Mouse (Mus musculus) liver, embryonic 11.5 days (tissue): ENCODE results near the gene Dchs1. TPM values are rescaled to one million over a fixed set of nuclear protein-coding genes. Genes with fewer than 3 reads are reported as not detected.

Source experiments
- ATAC-seq: fragments of 200-750 bp; cut with Nextera tagmentation; replicated peaks from 2 replicates; pipeline ENCODE4 v1.8.0; 2017; ENCODE audit warnings: moderate number of reproducible peaks, mild to moderate bottlenecking, moderate TSS enrichment, moderate library complexity; ENCODE audit not compliant: low FRiP score
- DNase-seq: peaks from one replicate; pipeline ENCODE4 v3.0.0-alpha.2; 2017; ENCODE audit warnings: low spot score
- H3K27ac ChIP-seq: fragments of 300-500 bp; sonication (generic); 2 replicates; pipeline ENCODE4 v1.5.1; 2014; ENCODE audit warnings: mild to moderate bottlenecking, low read depth, low read length, control low read depth
- H3K27me3 ChIP-seq: fragments of 300-500 bp; sonication (generic); replicated peaks from 2 replicates; pipeline ENCODE4 v1.6.1; 2014; ENCODE audit warnings: low read length, mixed read lengths; ENCODE audit not compliant: control insufficient read depth, insufficient read depth
- H3K36me3 ChIP-seq: fragments of 300-500 bp; sonication (generic); 2 replicates; pipeline ENCODE4 v1.6.1; 2014; ENCODE audit warnings: mild to moderate bottlenecking, low read length, moderate library complexity, mixed read lengths; ENCODE audit not compliant: control insufficient read depth, insufficient read depth
- H3K4me1 ChIP-seq: fragments of 300-500 bp; sonication (generic); replicated peaks from 2 replicates; pipeline ENCODE4 v1.6.1; 2014; ENCODE audit warnings: low read length, mixed read lengths; ENCODE audit not compliant: control insufficient read depth, insufficient read depth
- H3K4me2 ChIP-seq: fragments of 300-500 bp; sonication (generic); 2 replicates; pipeline ENCODE4 v1.6.1; 2014; ENCODE audit warnings: mild to moderate bottlenecking, control low read depth, moderate library complexity
- H3K4me3 ChIP-seq: fragments of 300-500 bp; sonication (generic); 2 replicates; pipeline ENCODE4 v1.5.1; 2014; ENCODE audit warnings: low read depth, low read length, control low read depth
- H3K9ac ChIP-seq: fragments of 300-500 bp; sonication (generic); 2 replicates; pipeline ENCODE4 v1.6.1; 2014; ENCODE audit warnings: low read depth, low read length, control low read depth
- H3K9me3 ChIP-seq: fragments of 300-500 bp; sonication (generic); 2 replicates; pipeline ENCODE4 v1.6.1; 2016; ENCODE audit warnings: low read length, inconsistent platforms, mixed read lengths; ENCODE audit not compliant: control insufficient read depth
- WGBS: fragments of 180-500 bp; shearing (Covaris S2); extraction: QIAGEN DNeasy Blood & Tissue Kit; methylation state at CpG from one replicate; pipeline ENCODE4 v1.1.7; 2014; 5-methylcytosine and 5-hydroxymethylcytosine counted together
- polyA plus RNA-seq: library from polyadenylated mRNA; unstranded; fragments of >200 nt; fragmentation: Nextera tagmentation; extraction: Ambion mirVana; gene quantifications from 2 replicates; pipeline ENCODE4 v1.2.1, GENCODE M21; 2014

The Dchs1 gene
- 5.0 and 5.8 TPM in 2 replicates for polyA plus RNA-seq

DNA sequence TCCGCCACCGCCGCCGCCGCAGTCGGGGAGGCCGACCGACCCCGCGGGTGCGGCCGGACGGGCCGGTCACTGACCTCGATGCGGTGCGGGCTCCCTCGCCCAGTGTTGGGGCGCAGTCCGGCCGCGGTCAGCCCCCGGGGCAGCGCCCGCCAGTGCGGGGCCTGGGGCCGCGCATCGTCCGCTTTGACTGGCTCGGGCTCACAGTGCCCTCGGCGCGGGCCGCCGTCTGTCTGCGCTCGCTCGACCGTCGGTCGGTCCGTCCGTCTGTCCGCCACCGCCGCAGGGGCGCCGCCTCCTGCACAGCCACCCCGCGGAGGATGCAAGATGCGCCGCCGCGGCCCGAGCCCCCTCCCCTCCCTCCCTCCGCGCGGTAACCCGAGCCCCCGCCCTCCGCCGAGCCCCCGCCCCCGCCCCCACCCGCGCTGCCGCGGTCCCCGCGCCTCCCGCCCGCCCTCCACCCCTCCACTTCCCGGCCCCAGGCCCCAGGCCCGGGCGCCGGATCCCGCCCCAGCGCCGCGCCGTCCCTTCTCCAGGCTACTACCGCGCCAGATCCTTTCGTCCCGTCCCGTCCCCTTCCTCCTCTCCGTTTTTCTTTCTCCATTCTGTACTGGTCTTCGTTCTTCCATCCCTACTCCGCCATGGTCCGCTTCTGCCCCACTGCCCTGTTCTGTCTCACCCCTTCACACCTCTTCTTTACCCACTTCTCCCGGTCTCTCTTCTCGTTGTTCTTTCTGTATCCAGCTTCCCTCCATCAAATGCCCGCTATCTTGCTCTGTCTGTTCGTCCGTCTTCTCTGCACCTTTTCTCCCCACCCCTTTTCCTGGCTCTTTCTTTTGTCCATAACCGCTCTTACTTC lies at the start of gene Dchs1:
Dchs1 (minus strand) TSS at position 370 of the 856 bp plus-strand sequence.
- 2% methylated on average over 83 of the region's 97 CpGs for WGBS
- Histone ChIP-seq H3K4me3 (peak within 1 kb of the TSS; percentile 61), H3K4me1 (no peaks in the 10 kb centered on the region), H3K27me3 (peaks cover 44% of the 10 kb centered on the region), H3K27ac (no peak within 1 kb of the TSS), H3K36me3 (no peaks in the 10 kb centered on the region), H3K9ac (peak within 1 kb of the TSS; percentile 68), H3K9me3 (no peaks in the 10 kb centered on the region), H3K4me2 (peak within 1 kb of the TSS; percentile 62)
- ATAC-seq: peak; percentile 40
- no peak for DNase-seq

DNA sequence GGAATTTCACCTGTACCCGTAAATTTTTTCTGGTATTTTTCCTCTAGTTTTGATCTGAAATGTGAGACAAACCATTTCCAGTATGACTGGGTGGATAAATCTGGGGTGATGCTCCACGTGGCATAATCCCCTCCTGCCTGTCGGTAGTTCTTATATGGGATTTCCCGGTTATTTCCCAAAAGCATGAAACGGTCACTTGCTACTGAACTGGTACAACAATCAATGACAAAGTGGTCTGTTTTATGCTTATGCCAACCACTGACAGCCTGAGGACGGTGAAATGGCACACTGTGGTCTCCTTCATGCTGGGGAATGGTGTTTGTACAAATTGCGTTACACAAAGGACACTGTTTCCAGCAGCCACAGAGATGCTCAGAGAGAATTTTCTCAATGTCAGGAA lies 36.8 kb upstream of the Dchs1 start:
- H3K9me3 ChIP-seq: no peaks in the 10 kb centered on the region
- no peak overlapping the region for H3K27ac ChIP-seq
- DNase-seq (no peak), ATAC-seq (no peak)
- H3K27me3 ChIP-seq: no peaks in the 10 kb centered on the region
- no peaks in the 10 kb centered on the region for H3K4me1 ChIP-seq
- H3K9ac ChIP-seq: no peak overlapping the region
- WGBS: 76% methylated on average over 7 of the region's 7 CpGs
- H3K4me3 ChIP-seq: no peak overlapping the region
- H3K36me3 ChIP-seq: no peaks in the 10 kb centered on the region
- H3K4me2 ChIP-seq: no peak overlapping the region

DNA sequence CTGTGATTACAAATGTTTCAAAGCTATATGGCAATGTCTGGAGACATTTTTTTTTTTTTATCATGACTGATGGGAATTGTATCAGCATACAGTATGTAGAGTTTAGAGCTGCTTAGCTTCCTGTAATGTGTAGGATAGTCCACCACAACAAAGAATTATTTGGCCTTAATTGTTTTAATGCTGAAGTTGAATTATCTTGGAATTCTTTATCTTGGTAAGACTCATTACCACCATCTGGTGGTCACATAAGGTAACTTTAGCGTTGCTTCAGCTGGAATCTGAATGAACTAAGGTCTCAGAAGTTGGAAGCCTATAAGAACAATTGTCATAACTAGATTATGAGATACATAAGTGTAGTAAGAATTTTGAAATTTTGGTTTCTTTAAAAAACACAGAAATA lies 31.0 kb upstream of the Dchs1 start:
- Histone ChIP-seq H3K36me3 (no peaks in the 10 kb centered on the region), H3K4me2 (no peak overlapping the region), H3K27me3 (no peaks in the 10 kb centered on the region), H3K9ac (no peak overlapping the region), H3K4me3 (no peak overlapping the region), H3K9me3 (no peaks in the 10 kb centered on the region; the same call in 1 of the 2 replicates), H3K4me1 (no peaks in the 10 kb centered on the region), H3K27ac (no peak overlapping the region)
- no peak for DNase-seq
- no peak for ATAC-seq
- 0% methylated on average over 1 of the region's 1 CpGs for WGBS

DNA sequence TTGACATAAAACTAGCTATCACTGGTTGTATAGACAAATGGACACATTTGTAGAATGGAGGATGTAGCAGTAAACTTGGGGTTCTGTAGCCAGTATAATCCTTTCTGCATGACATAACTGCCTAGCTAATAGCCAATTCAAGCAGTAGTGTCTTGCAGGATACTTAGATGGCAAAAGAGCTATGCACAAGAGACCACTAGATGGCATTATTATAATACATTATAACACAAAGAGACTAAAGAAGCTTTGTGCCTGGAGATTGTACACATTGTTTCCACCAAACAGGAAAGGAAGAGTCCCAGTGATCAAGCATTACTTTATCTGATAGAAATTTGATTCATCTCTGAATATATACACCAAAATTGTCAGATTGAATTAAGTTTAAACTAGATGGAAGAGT lies 29.3 kb upstream of the Dchs1 start:
- no peak overlapping the region for H3K4me3 ChIP-seq
- no peak for ATAC-seq
- DNase-seq: no peak
- H3K9ac ChIP-seq: no peak overlapping the region
- no peaks in the 10 kb centered on the region for H3K27me3 ChIP-seq
- H3K36me3 ChIP-seq: no peaks in the 10 kb centered on the region
- no peak overlapping the region for H3K4me2 ChIP-seq
- H3K27ac ChIP-seq: no peak overlapping the region
- H3K9me3 ChIP-seq: no peaks in the 10 kb centered on the region; the same call in 1 of the 2 replicates
- H3K4me1 ChIP-seq: no peaks in the 10 kb centered on the region

DNA sequence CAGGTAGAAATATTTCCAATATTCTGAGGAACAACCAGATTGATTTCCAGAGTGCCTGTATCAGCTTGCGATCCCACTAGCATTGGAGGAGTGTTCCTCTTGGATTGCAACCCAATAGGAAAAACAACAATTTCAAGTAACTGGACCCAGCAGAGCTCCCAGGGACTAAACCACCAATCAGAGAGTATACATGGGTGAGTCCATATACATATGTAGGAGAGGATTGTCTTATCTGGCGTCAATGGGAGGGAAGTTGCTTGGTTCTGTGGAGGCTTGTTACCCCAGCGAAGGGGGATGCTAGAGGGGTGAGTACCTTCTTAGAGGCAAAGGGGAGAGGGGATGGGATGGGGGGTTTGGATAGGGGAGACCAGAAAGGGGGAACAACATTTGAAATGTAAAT lies 25.9 kb upstream of the Dchs1 start:
- H3K4me2 ChIP-seq: no peak overlapping the region
- no peak for DNase-seq
- peaks cover 10% of the 10 kb centered on the region for H3K36me3 ChIP-seq
- WGBS: 78% methylated on average over 3 of the region's 3 CpGs
- no peaks in the 10 kb centered on the region; the same call in 1 of the 2 replicates for H3K9me3 ChIP-seq
- no peak for ATAC-seq
- no peak overlapping the region for H3K27ac ChIP-seq
- no peaks in the 10 kb centered on the region for H3K27me3 ChIP-seq
- H3K9ac ChIP-seq: no peak overlapping the region
- no peak overlapping the region for H3K4me3 ChIP-seq
- peaks cover 9% of the 10 kb centered on the region for H3K4me1 ChIP-seq

DNA sequence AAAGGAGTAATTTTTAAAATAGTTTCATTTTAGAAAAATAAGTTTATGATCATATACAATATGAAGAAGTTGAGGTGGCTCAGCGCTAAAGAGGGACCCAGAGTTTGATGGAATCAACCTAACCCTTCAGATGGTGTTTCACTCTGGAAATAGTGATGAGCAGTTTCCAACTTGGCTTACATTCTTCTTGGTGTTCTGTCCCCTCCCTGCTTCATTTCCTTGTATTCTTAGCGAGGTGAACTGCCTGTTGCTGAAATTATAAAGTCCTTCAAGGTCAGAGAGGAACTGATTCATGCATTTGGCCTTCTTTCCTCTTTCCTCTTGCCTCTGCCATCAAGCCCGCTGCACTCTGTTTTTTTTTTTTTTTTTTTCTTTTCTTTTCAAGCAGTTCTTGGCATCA lies 25.1 kb upstream of the Dchs1 start:
- ATAC-seq: no peak
- DNase-seq: no peak
- 73% methylated on average over 3 of the region's 3 CpGs for WGBS

DNA sequence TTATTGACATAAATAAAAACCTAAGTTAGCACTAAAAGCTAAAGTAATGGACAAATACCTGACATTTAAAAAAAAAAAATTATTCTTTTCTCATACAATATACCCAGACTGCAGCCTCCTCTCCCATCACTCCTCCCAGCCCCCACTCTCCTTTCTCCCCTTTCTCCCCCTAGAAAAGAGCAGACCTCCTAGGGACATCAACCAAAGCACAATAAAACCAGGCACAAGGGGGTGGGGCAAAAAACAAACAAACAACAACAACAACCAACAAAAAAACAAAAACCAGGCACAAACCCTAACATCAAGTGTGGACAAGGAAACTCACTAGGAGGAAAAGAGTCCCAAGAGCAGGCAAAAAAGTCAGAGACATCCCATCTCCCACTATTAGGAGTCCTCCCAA lies 24.1 kb upstream of the Dchs1 start:
- no peak overlapping the region for H3K4me3 ChIP-seq
- no peak overlapping the region for H3K9ac ChIP-seq
- H3K4me2 ChIP-seq: peak overlapping the region; percentile 37; the same call in 1 of the 2 replicates

More for the DNA sequence above, 25.1 kb upstream of the Dchs1 start:
- H3K36me3 ChIP-seq: peaks cover 12% of the 10 kb centered on the region
- H3K9ac ChIP-seq: no peak overlapping the region
- H3K9me3 ChIP-seq: no peaks in the 10 kb centered on the region; the same call in 1 of the 2 replicates
- no peak overlapping the region for H3K4me3 ChIP-seq
- H3K27ac ChIP-seq: no peak overlapping the region
- H3K4me1 ChIP-seq: peaks cover 9% of the 10 kb centered on the region
- no peak overlapping the region for H3K4me2 ChIP-seq
- H3K27me3 ChIP-seq: no peaks in the 10 kb centered on the region

DNA sequence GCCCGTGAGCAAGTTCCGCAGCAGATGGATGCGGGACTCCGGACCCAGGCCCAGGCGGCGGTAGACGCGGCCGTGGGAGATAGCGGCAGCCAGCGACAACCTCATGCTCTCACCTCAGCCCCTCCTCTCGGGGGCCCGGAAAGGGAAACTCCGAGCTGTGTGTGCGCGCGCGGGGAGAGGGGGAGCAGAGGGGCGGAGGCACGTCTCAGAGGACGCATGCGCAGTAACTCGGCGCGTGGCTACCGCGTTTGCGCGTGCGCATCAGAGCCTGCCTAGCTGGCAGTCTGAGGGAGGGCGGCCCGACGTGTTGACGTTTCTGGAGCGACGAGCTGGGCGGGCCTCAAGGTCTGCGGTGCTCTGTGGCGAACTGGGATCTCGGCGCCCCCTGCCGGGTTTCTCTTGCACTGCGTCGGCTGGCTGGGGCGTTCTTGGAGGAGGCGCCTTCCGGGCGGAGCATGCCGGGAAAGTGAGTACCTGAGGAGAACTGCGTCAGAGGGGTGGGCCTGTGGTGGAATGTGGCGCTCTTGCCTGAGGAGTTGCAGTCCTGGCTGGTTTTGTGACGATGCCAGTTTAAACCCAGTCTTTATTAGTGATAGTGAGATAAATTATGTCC lies 23.5 kb upstream of the Dchs1 start, which contains the start of gene Mrpl17:
Mrpl17 (minus strand) TSS at position 223 of the 613 bp plus-strand sequence.
- no peaks in the 10 kb centered on the region; the same call in 1 of the 2 replicates for H3K9me3 ChIP-seq
- H3K36me3 ChIP-seq: peaks cover 12% of the 10 kb centered on the region
- peak within 1 kb of the TSS; percentile 99 for H3K9ac ChIP-seq
- peak; percentile 100 for DNase-seq
- H3K27me3 ChIP-seq: no peaks in the 10 kb centered on the region
- peaks cover 9% of the 10 kb centered on the region for H3K4me1 ChIP-seq
- H3K27ac ChIP-seq: peak within 1 kb of the TSS; percentile 66
- ATAC-seq: peak; percentile 96
- peak within 1 kb of the TSS; percentile 85 for H3K4me2 ChIP-seq
- WGBS: under 1% methylated on average over 52 of the region's 52 CpGs
- peak within 1 kb of the TSS; percentile 92 for H3K4me3 ChIP-seq

More for the DNA sequence above, 24.1 kb upstream of the Dchs1 start:
- Histone ChIP-seq H3K4me1 (peaks cover 9% of the 10 kb centered on the region), H3K9me3 (no peaks in the 10 kb centered on the region; the same call in 1 of the 2 replicates), H3K27ac (no peak overlapping the region), H3K36me3 (peaks cover 12% of the 10 kb centered on the region), H3K27me3 (no peaks in the 10 kb centered on the region)
- no peak for DNase-seq
- no peak for ATAC-seq
